Mouse (Mus musculus): Measurements from ENCODE around the gene Dbx1. TPM values are rescaled to one million over a fixed set of nuclear protein-coding genes. Genes with fewer than 3 reads are reported as not detected.

Gene Dbx1
- polyA plus RNA-seq, 1 experiment from 2014 or later, result not detected

DNA sequence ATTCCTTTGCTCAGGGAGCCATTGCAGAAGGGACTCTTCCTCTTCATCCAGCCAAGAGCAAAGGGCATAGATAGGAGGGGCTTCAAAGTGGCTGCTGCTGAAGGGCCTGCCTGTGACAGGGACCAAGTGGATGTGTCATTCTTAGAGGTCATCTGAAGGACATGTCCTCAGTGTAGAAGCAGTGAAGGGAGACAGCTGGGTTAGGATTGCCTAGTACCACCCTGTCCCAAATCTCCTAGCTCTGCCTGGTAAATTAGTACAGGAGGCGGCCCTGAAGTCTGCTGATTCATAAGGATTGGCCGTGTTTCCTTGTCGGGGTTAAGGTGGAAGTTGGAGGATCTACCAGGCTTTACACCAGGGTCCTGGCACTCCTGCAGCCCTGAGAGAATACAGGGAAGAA, 36.7 kb downstream of the Dbx1 start:
- 86% methylated on average over 3 of the region's 3 CpGs for WGBS
- no peak overlapping the region for H3K9ac ChIP-seq (replicated peaks; ENCODE audit: low read length)
- H3K4me1 ChIP-seq (ENCODE audit: insufficient read depth, low read length), result no peaks in the 10 kb centered on the region
- no peak overlapping the region for H3K4me2 ChIP-seq (replicated peaks; ENCODE audit: low read depth, low read length)
- no peaks in the 10 kb centered on the region for H3K9me3 ChIP-seq (ENCODE audit: low read length)
- H3K27me3 ChIP-seq (ENCODE audit: insufficient read depth, low read length), result no peaks in the 10 kb centered on the region
- H3K36me3 ChIP-seq (ENCODE audit: insufficient read depth, low read length), result peaks cover 72% of the 10 kb centered on the region
- H3K27ac ChIP-seq (ENCODE audit: low read length), result no peak overlapping the region
- no peak for ATAC-seq (ENCODE audit: low FRiP score, low TSS enrichment)
- no peak overlapping the region for H3K4me3 ChIP-seq (ENCODE audit: low read length)

DNA sequence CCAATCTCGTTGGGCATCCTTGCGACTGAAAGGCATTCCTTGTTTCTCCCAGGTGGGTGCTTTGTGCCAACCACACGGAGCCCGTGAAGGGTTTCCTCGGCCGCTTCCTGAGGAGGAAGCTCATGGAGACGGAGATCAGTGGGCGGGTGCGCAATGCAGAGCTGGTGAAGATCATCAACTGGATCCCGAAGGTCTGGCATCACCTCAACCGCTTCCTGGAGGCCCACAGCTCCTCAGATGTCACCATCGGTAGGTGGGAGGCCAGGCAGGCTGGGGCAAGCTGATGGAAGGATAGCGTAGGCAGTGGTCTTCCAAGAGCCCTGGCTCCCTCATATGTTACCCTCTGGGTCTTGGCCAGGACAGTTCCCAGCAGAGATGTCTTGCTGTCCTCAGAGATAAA, 38.4 kb downstream of the Dbx1 start:
- 92% methylated on average over 13 of the region's 13 CpGs for WGBS
- Histone ChIP-seq H3K9me3 (ENCODE audit: low read length) (no peaks in the 10 kb centered on the region), H3K4me1 (ENCODE audit: insufficient read depth, low read length) (no peaks in the 10 kb centered on the region), H3K9ac (replicated peaks; ENCODE audit: low read length) (no peak overlapping the region), H3K27ac (ENCODE audit: low read length) (no peak overlapping the region), H3K27me3 (ENCODE audit: insufficient read depth, low read length) (no peaks in the 10 kb centered on the region), H3K4me3 (ENCODE audit: low read length) (no peak overlapping the region), H3K4me2 (replicated peaks; ENCODE audit: low read depth, low read length) (no peak overlapping the region), H3K36me3 (ENCODE audit: insufficient read depth, low read length) (peaks cover 72% of the 10 kb centered on the region)
- no peak for ATAC-seq (ENCODE audit: low FRiP score, low TSS enrichment)

DNA sequence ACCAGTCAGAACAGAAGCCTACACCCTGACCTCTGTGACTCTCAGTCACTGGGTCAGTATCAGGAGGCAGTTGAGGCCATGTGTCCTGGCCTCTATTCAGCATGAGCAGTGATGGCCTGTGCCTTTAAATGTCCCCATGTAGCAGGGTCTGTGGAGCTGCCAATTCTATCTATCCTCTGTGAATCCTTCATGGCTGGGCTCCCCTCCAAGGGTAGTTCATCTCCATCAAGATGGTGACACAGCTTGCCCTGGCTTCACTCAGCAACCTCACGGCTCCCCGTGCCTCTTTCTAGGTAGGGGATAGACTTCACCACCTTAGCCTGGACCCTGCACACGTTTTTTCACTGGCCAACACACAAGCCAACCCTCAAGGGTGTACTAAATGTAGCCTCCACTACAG, 38.9 kb downstream of the Dbx1 start:
- H3K9ac ChIP-seq (replicated peaks; ENCODE audit: low read length), result no peak overlapping the region
- ATAC-seq (ENCODE audit: low FRiP score, low TSS enrichment), result no peak
- H3K36me3 ChIP-seq (ENCODE audit: insufficient read depth, low read length), result peaks cover 68% of the 10 kb centered on the region
- H3K27ac ChIP-seq (ENCODE audit: low read length), result no peak overlapping the region
- H3K4me2 ChIP-seq (replicated peaks; ENCODE audit: low read depth, low read length), result no peak overlapping the region
- H3K4me1 ChIP-seq (ENCODE audit: insufficient read depth, low read length), result no peaks in the 10 kb centered on the region
- no peaks in the 10 kb centered on the region for H3K9me3 ChIP-seq (ENCODE audit: low read length)
- 79% methylated on average over 3 of the region's 3 CpGs for WGBS
- H3K4me3 ChIP-seq (ENCODE audit: low read length), result no peak overlapping the region
- no peaks in the 10 kb centered on the region for H3K27me3 ChIP-seq (ENCODE audit: insufficient read depth, low read length)

DNA sequence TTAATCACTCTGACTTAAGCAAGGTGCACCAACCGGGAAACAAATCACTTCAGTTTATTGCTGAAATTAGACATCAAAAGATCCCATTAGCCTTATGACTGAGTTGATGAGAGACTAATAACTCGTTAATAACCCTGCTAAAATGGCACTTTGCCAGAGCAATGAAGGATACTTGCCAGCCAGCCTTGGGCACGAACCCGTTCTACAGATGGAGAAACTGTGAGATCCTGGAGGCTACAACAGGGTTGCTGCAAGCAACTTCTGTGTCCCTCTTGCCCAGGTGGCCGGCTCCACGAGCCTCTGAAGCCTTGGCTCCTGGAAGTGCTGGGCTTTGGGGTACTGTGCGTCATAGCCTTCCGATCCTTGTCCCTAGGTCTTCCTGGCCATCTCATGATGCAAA, 47.0 kb downstream of the Dbx1 start:
- Histone ChIP-seq H3K4me2 (replicated peaks; ENCODE audit: low read depth, low read length) (no peak overlapping the region), H3K4me3 (ENCODE audit: low read length) (no peak overlapping the region), H3K36me3 (ENCODE audit: insufficient read depth, low read length) (peaks cover 74% of the 10 kb centered on the region), H3K4me1 (ENCODE audit: insufficient read depth, low read length) (no peaks in the 10 kb centered on the region), H3K27me3 (ENCODE audit: insufficient read depth, low read length) (no peaks in the 10 kb centered on the region), H3K27ac (ENCODE audit: low read length) (no peak overlapping the region), H3K9me3 (ENCODE audit: low read length) (no peaks in the 10 kb centered on the region), H3K9ac (replicated peaks; ENCODE audit: low read length) (no peak overlapping the region)
- 84% methylated on average over 8 of the region's 8 CpGs for WGBS
- no peak for ATAC-seq (ENCODE audit: low FRiP score, low TSS enrichment)

DNA sequence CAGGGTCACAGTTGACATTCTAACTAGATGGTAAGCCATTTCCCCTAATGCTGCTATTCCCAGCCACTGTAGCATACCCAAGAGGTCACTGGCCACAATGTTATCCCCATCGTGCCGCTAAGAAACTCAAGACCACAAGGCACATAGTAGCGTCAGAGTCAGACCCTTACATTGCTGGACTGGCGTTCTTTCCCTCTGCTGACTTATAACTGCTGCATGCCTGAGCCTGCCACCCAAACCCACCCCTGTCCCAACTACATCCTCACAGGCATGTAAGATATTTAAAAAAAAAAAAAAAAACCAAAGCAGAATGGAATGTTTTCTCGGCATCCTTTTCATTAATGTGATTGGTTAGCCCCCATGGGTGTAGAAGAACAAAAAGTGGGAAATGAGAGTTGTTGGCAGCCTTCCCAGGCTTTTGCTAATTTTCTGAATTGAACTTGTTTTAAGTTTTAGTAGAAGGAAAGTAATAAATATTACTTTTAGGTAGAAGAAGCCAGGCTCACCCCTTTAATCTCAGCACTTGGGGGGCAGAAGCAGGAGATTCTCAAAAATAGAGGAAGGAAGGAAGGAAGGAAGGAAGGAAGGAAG, 50.0 kb downstream of the Dbx1 start:
- H3K9ac ChIP-seq (replicated peaks; ENCODE audit: low read length), result no peak overlapping the region
- WGBS, result 69% methylated on average over 5 of the region's 5 CpGs
- peaks cover 79% of the 10 kb centered on the region for H3K36me3 ChIP-seq (ENCODE audit: insufficient read depth, low read length)
- H3K4me1 ChIP-seq (ENCODE audit: insufficient read depth, low read length), result no peaks in the 10 kb centered on the region
- ATAC-seq (ENCODE audit: low FRiP score, low TSS enrichment), result no peak
- no peak overlapping the region for H3K27ac ChIP-seq (ENCODE audit: low read length)
- H3K4me3 ChIP-seq (ENCODE audit: low read length), result no peak overlapping the region
- no peak overlapping the region for H3K4me2 ChIP-seq (replicated peaks; ENCODE audit: low read depth, low read length)
- no peaks in the 10 kb centered on the region for H3K27me3 ChIP-seq (ENCODE audit: insufficient read depth, low read length)
- H3K9me3 ChIP-seq (ENCODE audit: low read length), result no peaks in the 10 kb centered on the region

DNA sequence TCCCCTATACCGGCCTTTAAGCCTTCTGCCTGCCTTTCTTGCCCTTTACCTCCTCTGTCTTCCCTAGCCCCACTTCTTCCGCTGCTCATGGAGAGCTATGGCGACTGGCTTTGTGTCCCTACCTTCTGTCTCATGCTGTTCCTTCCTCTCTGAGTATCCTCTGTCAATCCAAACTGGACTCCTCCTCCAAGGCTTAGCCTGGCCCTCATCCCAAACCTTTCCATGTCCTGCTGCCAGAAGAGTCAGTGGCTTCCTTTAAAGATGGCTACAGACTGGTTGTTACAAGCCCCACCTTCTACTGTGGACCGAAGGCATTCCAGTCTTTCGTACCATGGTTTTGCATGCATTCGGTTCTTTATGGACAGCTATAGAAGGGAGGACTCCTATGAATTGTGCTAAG, 53.5 kb downstream of the Dbx1 start:
- Histone ChIP-seq H3K9ac (replicated peaks; ENCODE audit: low read length) (no peak overlapping the region), H3K36me3 (ENCODE audit: insufficient read depth, low read length) (peaks cover 76% of the 10 kb centered on the region), H3K4me3 (ENCODE audit: low read length) (no peak overlapping the region), H3K4me1 (ENCODE audit: insufficient read depth, low read length) (no peaks in the 10 kb centered on the region), H3K27me3 (ENCODE audit: insufficient read depth, low read length) (no peaks in the 10 kb centered on the region), H3K27ac (ENCODE audit: low read length) (no peak overlapping the region), H3K4me2 (replicated peaks; ENCODE audit: low read depth, low read length) (no peak overlapping the region), H3K9me3 (ENCODE audit: low read length) (no peaks in the 10 kb centered on the region)
- ATAC-seq (ENCODE audit: low FRiP score, low TSS enrichment), result no peak
- 88% methylated on average over 6 of the region's 6 CpGs for WGBS

DNA sequence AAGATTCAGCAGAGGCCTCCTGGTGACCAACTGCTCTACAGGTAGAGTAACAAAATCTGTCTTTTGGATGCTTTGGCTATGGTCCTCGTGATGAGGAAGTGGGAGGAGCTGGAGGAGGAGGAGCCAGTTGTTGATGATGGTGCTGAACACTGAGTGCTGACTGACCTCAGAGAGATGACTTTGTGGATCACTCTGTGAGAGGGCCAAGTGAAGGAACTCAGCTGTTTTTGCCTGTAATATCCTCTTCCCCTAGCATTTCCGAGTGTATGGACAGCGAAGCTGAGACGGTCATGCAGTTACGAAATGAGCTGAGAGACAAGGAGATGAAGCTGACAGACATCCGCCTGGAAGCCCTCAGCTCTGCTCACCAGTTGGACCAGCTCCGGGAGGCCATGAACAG, 54.1 kb downstream of the Dbx1 start:
- no peak overlapping the region for H3K4me3 ChIP-seq (ENCODE audit: low read length)
- H3K27me3 ChIP-seq (ENCODE audit: insufficient read depth, low read length), result no peaks in the 10 kb centered on the region
- H3K9me3 ChIP-seq (ENCODE audit: low read length), result no peaks in the 10 kb centered on the region
- no peak for ATAC-seq (ENCODE audit: low FRiP score, low TSS enrichment)
- no peak overlapping the region for H3K27ac ChIP-seq (ENCODE audit: low read length)
- H3K4me2 ChIP-seq (replicated peaks; ENCODE audit: low read depth, low read length), result no peak overlapping the region
- WGBS, result 71% methylated on average over 7 of the region's 7 CpGs
- H3K9ac ChIP-seq (replicated peaks; ENCODE audit: low read length), result no peak overlapping the region
- H3K36me3 ChIP-seq (ENCODE audit: insufficient read depth, low read length), result peaks cover 76% of the 10 kb centered on the region
- no peaks in the 10 kb centered on the region for H3K4me1 ChIP-seq (ENCODE audit: insufficient read depth, low read length)

DNA sequence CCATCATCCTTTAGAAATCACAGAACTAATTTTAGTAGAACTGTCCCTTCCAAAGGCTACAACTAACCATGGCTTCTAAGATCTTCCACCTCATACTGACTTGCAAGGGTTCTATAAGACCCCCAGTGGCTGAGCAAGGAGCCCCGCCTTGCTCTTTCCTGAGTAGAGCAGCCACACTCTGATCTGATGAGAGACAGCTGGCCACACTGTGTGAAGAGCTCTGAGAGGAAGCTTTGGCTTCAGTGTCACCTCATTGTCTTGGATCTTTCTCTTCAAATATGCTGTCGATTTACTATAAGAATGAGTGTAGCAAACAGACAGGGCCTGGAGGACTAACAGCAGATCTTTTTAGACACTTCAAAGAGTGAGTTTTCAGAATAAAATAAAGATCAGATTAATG, 54.7 kb downstream of the Dbx1 start:
- Histone ChIP-seq H3K4me3 (ENCODE audit: low read length) (no peak overlapping the region), H3K9me3 (ENCODE audit: low read length) (no peaks in the 10 kb centered on the region), H3K27me3 (ENCODE audit: insufficient read depth, low read length) (no peaks in the 10 kb centered on the region), H3K27ac (ENCODE audit: low read length) (no peak overlapping the region), H3K9ac (replicated peaks; ENCODE audit: low read length) (no peak overlapping the region), H3K36me3 (ENCODE audit: insufficient read depth, low read length) (peaks cover 77% of the 10 kb centered on the region), H3K4me2 (replicated peaks; ENCODE audit: low read depth, low read length) (no peak overlapping the region), H3K4me1 (ENCODE audit: insufficient read depth, low read length) (no peaks in the 10 kb centered on the region)
- ATAC-seq (ENCODE audit: low FRiP score, low TSS enrichment), result no peak; the same call in 1 of the 2 replicates
- WGBS, result 93% methylated on average over 2 of the region's 2 CpGs

Other genes starting within 250 kb of the Dbx1 start
- gene Htatip2, start 122.3 kb upstream of the Dbx1 start, polyA plus RNA-seq (2015; fragmentation: Nextera tagmentation; extraction: Ambion mirVana), result 9.4 and 11.2 TPM in 2 replicates
- gene Prmt3, start 141.5 kb upstream of the Dbx1 start, polyA plus RNA-seq (2015; fragmentation: Nextera tagmentation; extraction: Ambion mirVana), result 62.8 and 64.0 TPM in 2 replicates

Measured in kidney, embryonic 16.5 days (tissue).